Mouse (Mus musculus) heart, adult 2 months (tissue): ENCODE results near the gene Zfp809. TPM values are rescaled to one million over a fixed set of nuclear protein-coding genes. Genes with fewer than 3 reads are reported as not detected.
A peak's percentile ranks its signal among the peaks of the same experiment; 100 is the strongest.

ENCODE experiments used
- DNase-seq, 2 experiments: peaks; one replicate each; pipeline ENCODE4 v3.0.0; 2021
- H3K27ac ChIP-seq: fragments of 200-600 bp; 2 replicates; pipeline ENCODE4 v1.8.1; 2022
- H3K27me3 ChIP-seq: fragments of 200-500 bp; 2 replicates; pipeline ENCODE4 v1.6.1; 2012; ENCODE audit warnings: mild to moderate bottlenecking, low read length, inconsistent platforms, mixed read lengths; ENCODE audit not compliant: control insufficient read depth, insufficient read depth
- H3K36me3 ChIP-seq: fragments of 200-500 bp; 2 replicates; pipeline ENCODE4 v1.6.1; 2012; ENCODE audit warnings: low read length, inconsistent platforms; ENCODE audit not compliant: control insufficient read depth, insufficient read depth
- H3K4me1 ChIP-seq: fragments of 200-500 bp; 2 replicates; pipeline ENCODE4 v1.6.1; 2011; ENCODE audit warnings: low read length; ENCODE audit not compliant: control insufficient read depth, insufficient read depth
- H3K4me3 ChIP-seq: fragments of 200-600 bp; 2 replicates; pipeline ENCODE4 v1.8.1; 2022
- H3K79me2 ChIP-seq: fragments of 200-500 bp; replicated peaks from 2 replicates; pipeline ENCODE4 v1.6.1; 2012; ENCODE audit warnings: mild to moderate bottlenecking, inconsistent platforms, low read length, moderate library complexity, mixed read lengths; ENCODE audit not compliant: control insufficient read depth, insufficient read depth
- H3K9ac ChIP-seq: fragments of 200-500 bp; 2 replicates; pipeline ENCODE4 v1.6.1; 2012; ENCODE audit warnings: low read depth, mild to moderate bottlenecking, control low read depth, inconsistent platforms, low read length, mixed read lengths
- CTCF ChIP-seq: fragments of 200-600 bp; IDR thresholded peaks from 2 replicates; pipeline ENCODE4 v1.8.1; 2022; ENCODE audit warnings: antibody characterized with exemption, mild to moderate bottlenecking, moderate library complexity
- EP300 ChIP-seq: fragments of 200-500 bp; IDR thresholded peaks from 2 replicates; pipeline ENCODE4 v1.6.1; 2011; ENCODE audit warnings: low read depth, low read length, control low read depth; ENCODE audit not compliant: insufficient read depth
- POLR2A ChIP-seq: fragments of 200-500 bp; IDR thresholded peaks from 2 replicates; pipeline ENCODE4 v1.6.1; 2011; ENCODE audit warnings: mild to moderate bottlenecking, low read depth, low read length, control low read depth; ENCODE audit not compliant: insufficient read depth
- WGBS: fragments of 180-500 bp; shearing (Covaris S2); methylation state at CpG from one replicate; pipeline ENCODE4 v1.1.7; 2018; 5-methylcytosine and 5-hydroxymethylcytosine counted together
- intact Hi-C: fragments of 180-260 bp; cut with DNase I; formaldehyde crosslinking; loops from one replicate; pipeline ENCODE4 v1.15.1; 2025
- polyA plus RNA-seq: library from polyadenylated mRNA; depleted of rRNA; stranded (reverse); fragments of >200 nt; gene quantifications from 2 replicates; pipeline ENCODE4 v1.2.3, GENCODE M21; 2012
- total RNA-seq, 2 experiments: library from RNA; stranded (reverse); gene quantifications; 2 replicates each; pipeline ENCODE4 v1.2.3; 2021

Gene Zfp809
- total and polyA plus RNA-seq, 3 experiments = 14.8 to 34.2 (median 33.6) TPM

DNA sequence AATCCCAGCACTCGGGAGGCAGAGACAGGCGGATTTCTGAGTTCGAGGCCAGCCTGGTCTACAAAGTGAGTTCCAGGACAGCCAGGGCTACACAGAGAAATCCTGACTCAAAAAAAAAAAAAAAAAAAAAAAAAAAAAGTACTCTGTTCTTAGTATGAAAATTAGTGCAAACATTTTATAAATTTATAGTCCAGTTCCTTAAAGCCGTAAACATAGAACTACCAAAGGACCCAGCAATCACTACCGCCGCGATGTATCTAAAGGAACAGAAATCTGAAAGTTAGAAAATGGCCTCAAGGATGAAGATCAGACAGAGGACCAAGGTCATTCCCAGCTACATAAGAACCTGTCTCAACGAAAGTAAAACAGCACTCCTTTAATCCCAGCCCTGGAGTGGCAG, 33.3 kb downstream of the Zfp809 start:
- H3K36me3 ChIP-seq = no peaks in the 10 kb centered on the region
- WGBS = 85% methylated on average over 8 of the region's 8 CpGs
- no peaks in the 10 kb centered on the region for H3K79me2 ChIP-seq
- H3K27me3 ChIP-seq = no peaks in the 10 kb centered on the region
- DNase-seq = no peak
- H3K4me1 ChIP-seq = no peaks in the 10 kb centered on the region
- H3K9ac ChIP-seq = no peak overlapping the region
- H3K27ac ChIP-seq = no peak overlapping the region
- no peak overlapping the region; the same call in 1 of the 2 replicates for H3K4me3 ChIP-seq
- intact Hi-C loops = no loop called here
- TF ChIP-seq POLR2A (no peak), CTCF (no peak), EP300 (no peak)

DNA sequence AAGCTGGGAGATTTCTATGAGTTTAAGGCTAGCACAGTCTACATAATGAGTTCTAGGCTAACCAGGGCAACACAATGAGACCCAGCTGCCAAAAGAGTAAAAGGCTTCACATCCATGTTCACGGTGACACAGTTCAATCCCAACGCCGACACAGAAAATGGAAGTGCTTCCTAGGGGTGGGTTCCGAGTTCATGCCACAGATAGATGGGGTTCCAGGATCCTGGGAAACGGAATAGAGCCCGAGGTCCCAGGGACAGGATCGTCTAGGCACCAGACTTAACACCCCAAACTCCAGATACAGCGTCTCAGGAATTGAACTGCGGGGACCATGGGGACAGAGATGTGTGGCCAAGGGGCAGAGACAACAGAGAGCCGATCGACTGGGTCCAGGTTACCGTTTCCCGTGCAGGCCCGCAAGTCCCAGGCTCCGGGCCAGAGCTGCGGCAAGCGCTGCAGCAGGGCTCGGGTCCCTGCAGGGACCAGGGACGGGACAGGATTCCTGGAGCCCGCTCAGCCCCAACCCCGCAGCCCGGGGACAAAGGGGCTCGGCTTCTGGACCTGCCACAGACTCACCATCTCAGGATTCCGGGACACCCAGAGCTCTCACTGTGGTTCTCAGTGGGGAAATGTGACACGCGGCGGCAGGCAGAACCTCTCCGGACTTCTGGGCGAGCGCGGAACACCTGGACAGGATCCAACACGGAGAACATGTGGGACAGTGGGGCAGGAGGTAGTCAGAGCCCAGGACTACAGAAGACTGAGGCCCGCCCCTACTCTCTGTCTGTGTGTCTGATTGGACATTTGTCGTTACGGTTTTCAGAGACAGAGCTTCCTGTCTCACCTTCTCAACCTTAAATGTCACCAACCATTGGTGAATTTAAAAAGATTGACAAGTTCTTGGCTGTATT, 33.9 kb downstream of the Zfp809 start, which contains the start of gene Zfp599:
Gene Zfp599 (minus strand): TSS at position 712 of the 908 bp plus-strand sequence.
- DNase-seq = peak; percentile 58 to 70
- peak within 1 kb of the TSS; percentile 28 for H3K9ac ChIP-seq
- 2% methylated on average over 35 of the region's 35 CpGs for WGBS
- H3K4me3 ChIP-seq = peak within 1 kb of the TSS; percentile 50
- intact Hi-C loops = no loop called here
- H3K4me1 ChIP-seq = no peaks in the 10 kb centered on the region
- no peak within 1 kb of the TSS for H3K27ac ChIP-seq
- H3K27me3 ChIP-seq = no peaks in the 10 kb centered on the region
- TF ChIP-seq POLR2A (no peak), CTCF (no peak), EP300 (no peak)
- H3K79me2 ChIP-seq = no peaks in the 10 kb centered on the region
- no peaks in the 10 kb centered on the region for H3K36me3 ChIP-seq

DNA sequence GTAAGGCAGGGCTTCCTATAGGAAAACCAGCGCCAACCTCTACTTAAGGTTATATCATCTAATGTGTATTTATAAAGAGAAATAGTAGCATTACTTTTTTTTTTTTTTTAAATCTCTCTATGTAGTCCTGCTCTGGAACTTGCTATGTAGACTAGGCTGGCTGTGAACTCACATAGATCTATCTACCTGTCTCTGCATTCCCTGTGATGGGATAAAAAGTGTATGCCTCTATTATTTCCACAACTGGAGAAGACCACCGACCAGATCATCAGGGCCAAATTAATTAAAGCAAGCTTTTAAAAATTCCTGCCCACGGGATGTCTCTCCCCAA, 34.5 kb downstream of the Zfp809 start:
- Histone ChIP-seq H3K4me3 (peak overlapping the region; percentile 50), H3K27ac (no peak overlapping the region), H3K36me3 (no peaks in the 10 kb centered on the region), H3K9ac (no peak overlapping the region), H3K4me1 (no peaks in the 10 kb centered on the region), H3K79me2 (no peaks in the 10 kb centered on the region), H3K27me3 (no peaks in the 10 kb centered on the region)
- intact Hi-C loops = no loop called here
- no peak for DNase-seq
- no peak for TF ChIP-seq POLR2A
- no peak for TF ChIP-seq CTCF
- 32% methylated on average over 3 of the region's 3 CpGs for WGBS

DNA sequence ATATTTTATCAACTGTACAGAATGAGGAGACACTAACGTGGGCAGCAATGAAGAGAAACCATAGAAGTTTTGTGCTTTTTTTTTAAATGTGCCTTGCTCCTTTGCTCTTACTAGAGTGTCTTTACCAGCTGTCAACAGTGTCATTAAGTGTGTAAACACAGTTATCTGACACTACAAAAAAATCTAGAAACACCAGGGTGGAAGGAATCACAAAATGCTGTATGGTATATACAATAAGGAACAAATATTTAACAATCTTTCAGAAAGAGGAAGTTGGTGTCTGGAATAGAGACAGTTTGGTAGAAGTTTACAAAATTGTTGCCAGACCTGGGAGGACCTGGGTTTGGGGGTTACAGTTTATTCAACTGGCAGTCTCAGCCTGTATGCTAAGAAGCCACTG, 36.1 kb downstream of the Zfp809 start:
- H3K36me3 ChIP-seq = no peaks in the 10 kb centered on the region
- TF ChIP-seq CTCF = no peak
- TF ChIP-seq POLR2A = no peak
- no peak for TF ChIP-seq EP300
- WGBS = 89% methylated on average over 1 of the region's 1 CpGs
- H3K27me3 ChIP-seq = no peaks in the 10 kb centered on the region
- intact Hi-C loops = no loop called here
- no peaks in the 10 kb centered on the region for H3K79me2 ChIP-seq
- no peak overlapping the region for H3K9ac ChIP-seq
- DNase-seq = no peak
- no peaks in the 10 kb centered on the region for H3K4me1 ChIP-seq
- H3K27ac ChIP-seq = no peak overlapping the region
- no peak overlapping the region for H3K4me3 ChIP-seq

DNA sequence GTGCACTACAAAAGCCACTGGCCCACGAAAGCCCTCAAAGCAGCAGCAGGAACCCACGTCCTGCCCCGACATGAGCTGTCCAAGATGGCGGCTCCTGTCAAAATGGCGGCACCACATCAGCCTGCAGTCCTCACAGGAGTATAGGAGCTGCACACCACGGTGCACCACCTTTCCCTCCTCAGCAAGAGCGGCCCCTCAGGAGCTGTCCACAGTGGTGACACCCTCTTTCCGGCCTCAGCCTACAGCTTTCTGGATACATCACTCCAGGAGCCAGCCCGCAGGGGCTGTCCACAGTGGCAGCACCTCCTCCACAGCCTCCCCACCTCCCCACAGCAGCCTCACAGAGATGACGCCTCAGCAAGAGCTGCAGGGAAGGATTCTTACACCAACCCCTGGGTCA, 37.1 kb downstream of the Zfp809 start:
- Histone ChIP-seq H3K27ac (no peak overlapping the region), H3K4me1 (no peaks in the 10 kb centered on the region), H3K9ac (no peak overlapping the region), H3K79me2 (no peaks in the 10 kb centered on the region), H3K36me3 (no peaks in the 10 kb centered on the region), H3K27me3 (no peaks in the 10 kb centered on the region), H3K4me3 (no peak overlapping the region)
- TF ChIP-seq POLR2A (no peak), EP300 (no peak), CTCF (no peak)
- no peak for DNase-seq
- intact Hi-C loops = no loop called here
- WGBS = 85% methylated on average over 10 of the region's 10 CpGs

DNA sequence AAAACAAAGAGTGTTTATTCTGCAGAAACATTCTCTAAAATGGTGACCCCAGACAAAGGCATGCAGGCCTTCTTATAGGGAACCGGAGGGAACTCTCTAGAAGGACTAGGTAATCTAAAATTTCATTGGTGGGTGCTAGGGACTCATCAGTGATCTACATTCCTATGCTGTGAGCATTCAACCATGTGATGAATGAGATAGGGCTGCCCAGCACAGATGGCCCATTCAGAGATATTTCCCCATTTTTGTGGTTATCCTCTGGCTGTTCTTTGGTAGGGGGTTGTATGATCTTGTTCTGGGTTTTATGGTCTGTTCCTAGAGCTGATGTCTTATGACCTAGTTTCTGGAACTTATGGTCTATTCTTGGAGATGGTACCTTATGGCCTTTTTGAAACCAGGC, 43.4 kb downstream of the Zfp809 start:
- DNase-seq = no peak
- WGBS = 97% methylated on average over 1 of the region's 1 CpGs
- intact Hi-C loops = no loop called here
- H3K4me3 ChIP-seq = no peak overlapping the region
- no peaks in the 10 kb centered on the region for H3K36me3 ChIP-seq
- H3K4me1 ChIP-seq = no peaks in the 10 kb centered on the region
- no peaks in the 10 kb centered on the region for H3K27me3 ChIP-seq
- TF ChIP-seq CTCF (no peak), EP300 (no peak), POLR2A (no peak)
- H3K27ac ChIP-seq = no peak overlapping the region
- H3K9ac ChIP-seq = no peak overlapping the region
- no peaks in the 10 kb centered on the region for H3K79me2 ChIP-seq
